Mouse (Mus musculus): ENCODE measurements around the gene Timm8a1.

Gene Timm8a1

GRCm38 (mm10) chrX:134541145-134541954 is at the start of gene Timm8a1:
Gene Timm8a1 (minus strand): TSS chrX:134541865.
- peak; percentile 81 for DNase-seq (ENCODE audit: low read depth)

GRCm38 (mm10) chrX:134589836-134590235 is 48.2 kb upstream of the Timm8a1 start:
- DNase-seq (ENCODE audit: low read depth): no peak

GRCm38 (mm10) chrX:134588997-134589396 is 47.3 kb upstream of the Timm8a1 start:
- no peak for DNase-seq (ENCODE audit: low read depth)

- no peak for DNase-seq (ENCODE audit: low read depth)
Measured at GRCm38 (mm10) chrX:134588261-134588660, 46.6 kb upstream of the Timm8a1 start.

- DNase-seq (ENCODE audit: low read depth): no peak
Measured at GRCm38 (mm10) chrX:134586447-134586846, 44.8 kb upstream of the Timm8a1 start.

GRCm38 (mm10) chrX:134585103-134586002 is 43.7 kb upstream of the Timm8a1 start, which contains the start of gene Rpl36a:
Gene Rpl36a (plus strand): TSS chrX:134585654.
- DNase-seq (ENCODE audit: low read depth): peak; percentile 93

- DNase-seq (ENCODE audit: low read depth): no peak
Measured at GRCm38 (mm10) chrX:134582888-134583669, 41.4 kb upstream of the Timm8a1 start, which contains the start of gene Btk. Gene Btk (minus strand): TSS chrX:134583570.

GRCm38 (mm10) chrX:134582270-134582669 is 40.6 kb upstream of the Timm8a1 start:
- DNase-seq (ENCODE audit: low read depth): no peak

GRCm38 (mm10) chrX:134580528-134581305 is 39.1 kb upstream of the Timm8a1 start:
- no peak for DNase-seq (ENCODE audit: low read depth)

GRCm38 (mm10) chrX:134577896-134578295 is 36.2 kb upstream of the Timm8a1 start:
- DNase-seq (ENCODE audit: low read depth): no peak

- DNase-seq (ENCODE audit: low read depth): no peak
Measured at GRCm38 (mm10) chrX:134566536-134567222, 25.0 kb upstream of the Timm8a1 start.

GRCm38 (mm10) chrX:134564326-134564725 is 22.7 kb upstream of the Timm8a1 start:
- DNase-seq (ENCODE audit: low read depth): no peak

- DNase-seq (ENCODE audit: low read depth): no peak
Measured at GRCm38 (mm10) chrX:134554425-134554824, 12.8 kb upstream of the Timm8a1 start.

- no peak for DNase-seq (ENCODE audit: low read depth)
Measured at GRCm38 (mm10) chrX:134553326-134553725, 11.7 kb upstream of the Timm8a1 start.

GRCm38 (mm10) chrX:134550903-134551302 is 9.2 kb upstream of the Timm8a1 start:
- DNase-seq (ENCODE audit: low read depth): peak; percentile 74

- DNase-seq (ENCODE audit: low read depth): no peak
Measured at GRCm38 (mm10) chrX:134547330-134547729, 5.7 kb upstream of the Timm8a1 start.

- no peak for DNase-seq (ENCODE audit: low read depth)
Measured at GRCm38 (mm10) chrX:134541955-134542308, 267 bp upstream of the Timm8a1 start.

GRCm38 (mm10) chrX:134540414-134541135 is 1.1 kb downstream of the Timm8a1 start:
- peak; percentile 55 for DNase-seq (ENCODE audit: low read depth)

GRCm38 (mm10) chrX:134539795-134540194 is 1.9 kb downstream of the Timm8a1 start:
- DNase-seq (ENCODE audit: low read depth): peak; percentile 68

GRCm38 (mm10) chrX:134533346-134533745 is 8.3 kb downstream of the Timm8a1 start:
- DNase-seq (ENCODE audit: low read depth): no peak

Data from induced T-regulatory cell, adult 2 months (primary cell).